In the genomic region with DNA sequence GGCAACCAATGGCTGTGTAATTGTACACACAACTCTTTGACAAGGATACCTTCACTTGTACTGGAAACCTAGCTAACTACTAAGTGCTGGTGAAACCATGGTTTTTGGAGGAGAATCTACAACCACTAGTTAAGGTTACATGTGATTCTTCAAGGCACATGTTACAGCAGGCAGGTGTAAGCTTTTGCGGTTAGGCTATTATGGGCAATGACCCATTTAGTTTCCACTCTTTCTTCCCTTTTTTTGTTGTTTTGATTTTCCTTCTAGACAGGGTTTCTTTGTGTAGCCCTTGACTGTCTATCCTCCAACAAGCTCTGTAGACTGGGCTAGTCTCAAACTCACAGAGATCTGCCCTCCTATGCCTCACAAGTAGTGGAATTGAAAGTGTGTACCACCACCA, we compare ENCODE assay signal across 24 mouse cellular contexts.
"Had no signal": no experiment of that assay in that cellular context is flagged by ENCODE, and none has a peak within 500 bp of the region (broad histone marks: within the 10 kb centered on the region; RNA-seq: fewer than 3 reads in every experiment).

No protein-coding gene starts in this region.

- H3K36me3 ChIP-seq: heart, embryonic 10.5 days; heart, embryonic 12.5 days; hindbrain, embryonic 12.5 days; hindbrain, embryonic 15.5 days; limb, embryonic 13.5 days; limb, embryonic 15.5 days had no signal

- H3K4me2 ChIP-seq: heart, embryonic 12.5 days; hindbrain, embryonic 12.5 days; hindbrain, embryonic 15.5 days; limb, embryonic 13.5 days; limb, embryonic 15.5 days; liver, embryonic 12.5 days had no signal

- H3K27ac ChIP-seq: gastrocnemius, adult 2 months; heart, embryonic 10.5 days; hindbrain, embryonic 10.5 days; hindbrain, embryonic 12.5 days; hindbrain, embryonic 15.5 days; hindbrain, postnatal 0 days; layer of hippocampus, adult 2 months; limb, embryonic 13.5 days; limb, embryonic 15.5 days; liver, embryonic 12.5 days had no signal

- ATAC-seq: hindbrain, postnatal 0 days; intestine, postnatal 0 days; liver, embryonic 12.5 days had no signal

- H3K9ac ChIP-seq: heart, embryonic 12.5 days; hindbrain, embryonic 12.5 days; hindbrain, embryonic 15.5 days; limb, embryonic 13.5 days; limb, embryonic 15.5 days; liver, embryonic 12.5 days had no signal

- H3K9me3 ChIP-seq: heart, embryonic 10.5 days; heart, embryonic 12.5 days; hindbrain, embryonic 10.5 days; hindbrain, embryonic 12.5 days; hindbrain, embryonic 15.5 days; limb, embryonic 13.5 days; limb, embryonic 15.5 days; liver, embryonic 12.5 days had no signal

- H3K27me3 ChIP-seq: heart, embryonic 12.5 days; hindbrain, embryonic 12.5 days; hindbrain, embryonic 15.5 days; limb, embryonic 13.5 days; limb, embryonic 15.5 days; liver, embryonic 12.5 days had no signal

- DNase-seq: gastrocnemius, adult 2 months; gastrocnemius, postnatal 10 days; gastrocnemius, postnatal 25 days; heart, adult 18-20 months; heart, postnatal 10 days; heart, postnatal 4 days; kidney, adult 18-20 months; kidney, adult 8-10 months; kidney, postnatal 10 days; kidney, postnatal 25 days; kidney, postnatal 4 days; layer of hippocampus, postnatal 36 days; left cerebral cortex, postnatal 4 days had no signal

- H3K4me3 ChIP-seq: gastrocnemius, adult 2 months; heart, embryonic 10.5 days; heart, embryonic 12.5 days; hindbrain, embryonic 10.5 days; hindbrain, embryonic 12.5 days; hindbrain, embryonic 15.5 days; layer of hippocampus, adult 2 months; limb, embryonic 13.5 days; limb, embryonic 15.5 days; liver, embryonic 12.5 days had no signal
